Mouse (Mus musculus) heart, postnatal 0 days (tissue): ENCODE data around the gene Cdh13.

Experiments
- CTCF ChIP-seq: IDR thresholded peaks from 2 replicates; pipeline ENCODE4 v1.5.1; 2016; ENCODE audit warnings: antibody characterized with exemption, control low read depth, low read depth
- EP300 ChIP-seq: IDR thresholded peaks from 2 replicates; pipeline ENCODE4 v1.6.1; 2016; ENCODE audit warnings: antibody characterized with exemption, low read depth

- TF ChIP-seq CTCF (no peak), EP300 (no peak)
These were observed 1068.1 kb downstream of the Cdh13 start for GRCm38 (mm10) chr8:119351647-119352046.
